Mouse (Mus musculus) MEL (cell line): ENCODE data around the gene Tmem108. TPM values are rescaled to one million over a fixed set of nuclear protein-coding genes. Genes with fewer than 3 reads are reported as not detected.

ENCODE experiments used
- DNase-seq: peaks from one replicate; pipeline ENCODE4 v3.0.0; 2011; ENCODE audit warnings: low read depth, low spot score
- H3K27ac ChIP-seq: 2 replicates; pipeline ENCODE4 v1.5.1; 2012; ENCODE audit warnings: low read depth, mild to moderate bottlenecking, control low read depth, low read length, moderate library complexity; ENCODE audit not compliant: control insufficient read depth
- H3K27me3 ChIP-seq, 2 experiments: fragments of 150-350 bp in 1 of 2; sonication (generic) in 1 of 2; 2 replicates each; pipeline ENCODE4 v1.6.1; 2012; ENCODE audit warnings: low read length in 2 of 2, mild to moderate bottlenecking in 2 of 2, improper control_type of control experiment in 1 of 2, moderate library complexity in 1 of 2; ENCODE audit not compliant: insufficient read depth in 2 of 2, control insufficient read depth in 1 of 2
- H3K36me3 ChIP-seq, 2 experiments: 2 replicates each; pipeline ENCODE4 v1.6.1; 2012 to 2014; ENCODE audit warnings: low read length in 2 of 2, improper control_type of control experiment in 1 of 2, inconsistent platforms in 1 of 2, mild to moderate bottlenecking in 1 of 2; ENCODE audit not compliant: insufficient read depth in 2 of 2, control insufficient read depth in 1 of 2
- H3K4me1 ChIP-seq, 2 experiments: fragments of 150-350 bp in 1 of 2; sonication (generic) in 1 of 2; 2 replicates each; pipeline ENCODE4 v1.6.1; 2012; ENCODE audit warnings: low read length in 2 of 2, improper control_type of control experiment in 1 of 2, mild to moderate bottlenecking in 1 of 2; ENCODE audit not compliant: insufficient read depth in 2 of 2, control insufficient read depth in 1 of 2
- H3K4me3 ChIP-seq, 2 experiments: fragments of 150-350 bp in 1 of 2; sonication (generic) in 1 of 2; 2 replicates each; pipeline ENCODE4 v1.5.1; 2012; ENCODE audit warnings: low read depth in 2 of 2, low read length in 2 of 2, mild to moderate bottlenecking in 2 of 2, moderate library complexity in 2 of 2, control low read depth in 1 of 2, improper control_type of control experiment in 1 of 2; ENCODE audit not compliant: control insufficient read depth in 1 of 2, insufficient read depth in 1 of 2
- H3K79me2 ChIP-seq: 2 replicates; pipeline ENCODE4 v1.6.1; 2012; ENCODE audit warnings: mild to moderate bottlenecking, low read length, moderate library complexity; ENCODE audit not compliant: control insufficient read depth, poor library complexity, insufficient read depth
- H3K9ac ChIP-seq: 2 replicates; pipeline ENCODE4 v1.6.1; 2012; ENCODE audit warnings: low read depth, mild to moderate bottlenecking, control low read depth, low read length, moderate library complexity; ENCODE audit not compliant: control insufficient read depth, poor library complexity, severe bottlenecking
- H3K9me3 ChIP-seq: fragments of 150-350 bp; sonication (generic); replicated peaks from 2 replicates; pipeline ENCODE4 v1.6.1; 2012; ENCODE audit warnings: mild to moderate bottlenecking, low read length, improper control_type of control experiment, moderate library complexity; ENCODE audit not compliant: insufficient read depth
- BHLHE40 ChIP-seq: IDR thresholded peaks from 2 replicates; pipeline ENCODE4 v1.6.1; 2012; ENCODE audit warnings: low read depth, mild to moderate bottlenecking, inconsistent platforms, low read length, improper control_type of control experiment, borderline replicate concordance
- CHD2 ChIP-seq: IDR thresholded peaks from 2 replicates; pipeline ENCODE4 v1.6.1; 2011; ENCODE audit warnings: low read length, improper control_type of control experiment
- EP300 ChIP-seq, 2 experiments: IDR thresholded peaks; 2 replicates each; pipeline ENCODE4 v1.6.1; 2011; ENCODE audit warnings: improper control_type of control experiment in 2 of 2, low read length in 2 of 2, low read depth in 1 of 2, mild to moderate bottlenecking in 1 of 2
- GATA1 ChIP-seq: IDR thresholded peaks from 2 replicates; pipeline ENCODE4 v1.6.1; 2011; ENCODE audit warnings: low read depth, low read length, improper control_type of control experiment
- HCFC1 ChIP-seq: IDR thresholded peaks from 2 replicates; pipeline ENCODE4 v1.6.1; 2012; ENCODE audit warnings: low read depth, mild to moderate bottlenecking, inconsistent platforms, low read length, improper control_type of control experiment, moderate library complexity
- JUND ChIP-seq: IDR thresholded peaks from 2 replicates; pipeline ENCODE4 v1.6.1; 2011; ENCODE audit warnings: low read depth, mild to moderate bottlenecking, improper control_type of control experiment, low read length
- KAT2A ChIP-seq: conservative IDR thresholded peaks from 2 replicates; pipeline ENCODE4 v1.6.1; 2012; ENCODE audit warnings: low read depth, low read length, improper control_type of control experiment, inconsistent platforms
- MAFK ChIP-seq: IDR thresholded peaks from 2 replicates; pipeline ENCODE4 v1.6.1; 2011; ENCODE audit warnings: low read depth, mild to moderate bottlenecking, low read length, improper control_type of control experiment, borderline replicate concordance
- MAX ChIP-seq: IDR thresholded peaks from 2 replicates; pipeline ENCODE4 v1.6.1; 2011; ENCODE audit warnings: low read length, improper control_type of control experiment
- MAZ ChIP-seq: IDR thresholded peaks from 2 replicates; pipeline ENCODE4 v1.6.1; 2012; ENCODE audit warnings: low read depth, mild to moderate bottlenecking, inconsistent platforms, low read length, improper control_type of control experiment
- MXI1 ChIP-seq: IDR thresholded peaks from 2 replicates; pipeline ENCODE4 v1.6.1; 2011; ENCODE audit warnings: mild to moderate bottlenecking, low read depth, low read length, improper control_type of control experiment
- MYB ChIP-seq: IDR thresholded peaks from 2 replicates; pipeline ENCODE4 v1.6.1; 2011; ENCODE audit warnings: mild to moderate bottlenecking, low read depth, low read length, improper control_type of control experiment
- NELFE ChIP-seq: IDR thresholded peaks from 2 replicates; pipeline ENCODE4 v1.6.1; 2011; ENCODE audit warnings: low read depth, low read length, improper control_type of control experiment
- POLR2AphosphoS2 ChIP-seq: IDR thresholded peaks from 2 replicates; pipeline ENCODE4 v1.6.1; 2011; ENCODE audit warnings: low read length, improper control_type of control experiment
- RAD21 ChIP-seq: IDR thresholded peaks from 2 replicates; pipeline ENCODE4 v1.6.1; 2011; ENCODE audit warnings: mild to moderate bottlenecking, low read depth, low read length, improper control_type of control experiment
- TCF12 ChIP-seq: IDR thresholded peaks from 2 replicates; pipeline ENCODE4 v1.6.1; 2014; ENCODE audit warnings: low read depth, mild to moderate bottlenecking, inconsistent platforms, low read length, improper control_type of control experiment, moderate library complexity
- USF1 ChIP-seq: IDR thresholded peaks from 2 replicates; pipeline ENCODE4 v1.6.1; 2014; ENCODE audit warnings: low read depth, mild to moderate bottlenecking, inconsistent platforms, low read length, improper control_type of control experiment, moderate library complexity
- USF2 ChIP-seq, 2 experiments: IDR thresholded peaks; 2 replicates each; pipeline ENCODE4 v1.6.1; 2011 to 2012; ENCODE audit warnings: improper control_type of control experiment in 2 of 2, low read length in 2 of 2, borderline replicate concordance in 1 of 2, inconsistent platforms in 1 of 2, low read depth in 1 of 2, mild to moderate bottlenecking in 1 of 2; ENCODE audit not compliant: insufficient read depth in 1 of 2
- ZKSCAN1 ChIP-seq: IDR thresholded peaks from 2 replicates; pipeline ENCODE4 v1.6.1; 2012; ENCODE audit warnings: low read depth, mild to moderate bottlenecking, inconsistent platforms, low read length, improper control_type of control experiment, moderate library complexity
- ZMIZ1 ChIP-seq: IDR thresholded peaks from 2 replicates; pipeline ENCODE4 v1.6.1; 2012; ENCODE audit warnings: low read depth, mild to moderate bottlenecking, inconsistent platforms, low read length, improper control_type of control experiment, moderate library complexity
- ZNF384 ChIP-seq: IDR thresholded peaks from 2 replicates; pipeline ENCODE4 v1.6.1; 2012; ENCODE audit warnings: low read depth, mild to moderate bottlenecking, inconsistent platforms, low read length, improper control_type of control experiment
- polyA plus RNA-seq, 2 experiments: library from polyadenylated mRNA; stranded (reverse) in 1 of 2; unstranded in 1 of 2; fragments of >175 nt in 1 of 2; fragments of >200 nt in 1 of 2; gene quantifications; 2 replicates each; pipeline versions ENCODE4 v1.2.1 to v1.2.4; 2012; ENCODE audit warnings: low replicate concordance in 2 of 2, low read depth in 1 of 2; ENCODE audit not compliant: insufficient read length in 2 of 2, insufficient read depth in 1 of 2, missing spikeins in 1 of 2
- total RNA-seq: library from RNA; depleted of rRNA; stranded (reverse); fragments of 300-350 nt; gene quantifications from 2 replicates; pipeline ENCODE4 v1.2.3, GENCODE M21; 2012

Tmem108 gene
- total and polyA plus RNA-seq, 3 experiments: not detected

DNA sequence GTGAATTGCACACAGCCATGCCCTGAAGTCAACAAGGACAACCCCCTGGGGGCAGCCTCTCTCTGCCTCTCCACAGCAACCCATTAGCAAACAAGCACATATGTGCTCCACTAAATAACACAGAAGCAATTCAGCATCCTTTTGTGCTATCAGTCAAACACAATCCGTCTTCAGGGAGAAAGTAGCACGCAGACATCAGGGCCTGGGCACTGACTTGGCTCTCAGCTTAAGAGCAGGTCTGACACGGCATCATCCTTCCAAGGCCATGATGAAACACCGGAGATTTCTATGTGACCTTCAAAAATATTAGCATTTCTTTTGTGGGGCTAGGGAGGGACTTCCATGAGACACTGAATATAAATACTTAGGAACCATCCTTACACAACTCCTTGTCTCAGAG lies 60.2 kb downstream of the Tmem108 start:
- no peak overlapping the region for H3K9ac ChIP-seq

DNA sequence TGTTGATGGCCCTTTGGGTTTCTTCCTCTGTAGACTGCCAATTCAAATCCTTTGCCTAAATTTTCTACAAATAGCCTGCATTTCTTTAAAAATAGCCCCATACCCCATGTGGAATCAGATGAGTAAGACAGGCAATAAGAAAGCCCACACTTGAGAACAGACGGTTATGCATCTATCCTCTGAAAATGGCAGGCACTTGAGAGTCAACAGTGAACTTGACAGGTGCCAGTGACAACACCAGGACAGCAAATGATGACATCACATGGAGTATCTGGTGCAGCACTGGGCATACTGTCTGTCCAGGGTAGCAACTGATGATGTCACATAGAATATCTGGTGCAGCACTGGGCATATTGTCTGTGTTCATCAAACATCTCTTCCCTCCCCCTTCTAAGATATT lies 61.4 kb downstream of the Tmem108 start:
- DNase-seq: no peak

More for the DNA sequence above, 60.2 kb downstream of the Tmem108 start:
- Histone ChIP-seq H3K4me1 (no peaks in the 10 kb centered on the region), H3K9me3 (no peaks in the 10 kb centered on the region), H3K79me2 (no peaks in the 10 kb centered on the region)
- TF ChIP-seq MAFK (no peak), GATA1 (no peak), KAT2A (no peak), NELFE (no peak), ZMIZ1 (no peak), EP300 (IDR thresholded peaks at IDR 0.05; ENCODE audit: low read depth in 1 of 2, low read length in 2 of 2) (no peak), ZNF384 (no peak), USF1 (no peak)
- TF ChIP-seq, all 39 proteins: peak for 0
- H3K4me3 ChIP-seq: no peak overlapping the region
- H3K36me3 ChIP-seq: no peaks in the 10 kb centered on the region
- H3K27ac ChIP-seq: no peak overlapping the region
- DNase-seq: no peak
- H3K27me3 ChIP-seq: no peaks in the 10 kb centered on the region

DNA sequence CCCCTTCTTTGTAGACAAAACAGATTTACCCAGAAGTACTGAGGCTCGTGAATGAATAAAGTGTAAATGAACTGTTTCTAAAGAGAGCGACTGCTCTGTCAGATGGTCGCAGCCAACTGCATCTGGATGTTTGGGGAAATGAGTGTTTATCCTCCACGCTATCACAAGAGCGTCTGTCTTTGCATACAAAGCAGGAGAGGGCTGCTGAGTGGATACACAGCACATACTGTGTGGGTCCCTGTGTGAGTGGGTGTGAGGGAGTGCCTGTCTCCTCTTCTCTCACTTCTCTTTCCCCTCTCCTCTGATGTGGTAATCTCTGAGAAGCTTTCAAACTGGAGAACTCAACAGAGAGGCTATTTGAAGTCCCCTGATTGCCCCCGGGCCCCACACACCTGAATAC lies 64.7 kb downstream of the Tmem108 start:
- Histone ChIP-seq H3K9ac (no peak overlapping the region), H3K4me3 (no peak overlapping the region), H3K79me2 (no peaks in the 10 kb centered on the region), H3K9me3 (no peaks in the 10 kb centered on the region), H3K4me1 (no peaks in the 10 kb centered on the region), H3K36me3 (no peaks in the 10 kb centered on the region), H3K27ac (no peak overlapping the region), H3K27me3 (no peaks in the 10 kb centered on the region)
- no peak for TF ChIP-seq MAFK
- TF ChIP-seq TCF12: no peak
- TF ChIP-seq MAZ: no peak
- TF ChIP-seq BHLHE40: no peak
- no peak for TF ChIP-seq USF2 (IDR thresholded peaks at IDR 0.05; ENCODE audit: borderline replicate concordance in 1 of 2, insufficient read depth in 1 of 2, low read depth in 1 of 2, low read length in 2 of 2)
- TF ChIP-seq POLR2AphosphoS2: no peak
- no peak for TF ChIP-seq NELFE
- no peak for TF ChIP-seq JUND
- TF ChIP-seq MAX: no peak
- no peak for TF ChIP-seq ZNF384
- no peak for TF ChIP-seq ZKSCAN1
- TF ChIP-seq CHD2: no peak
- DNase-seq: no peak

More for the DNA sequence above, 61.4 kb downstream of the Tmem108 start:
- Histone ChIP-seq H3K27ac (no peak overlapping the region), H3K4me1 (no peaks in the 10 kb centered on the region), H3K9me3 (no peaks in the 10 kb centered on the region), H3K79me2 (no peaks in the 10 kb centered on the region), H3K4me3 (no peak overlapping the region), H3K27me3 (no peaks in the 10 kb centered on the region), H3K36me3 (no peaks in the 10 kb centered on the region), H3K9ac (no peak overlapping the region)
- no peak for TF ChIP-seq ZNF384
- no peak for TF ChIP-seq MXI1
- no peak for TF ChIP-seq RAD21
- no peak for TF ChIP-seq GATA1
- TF ChIP-seq MAFK: no peak
- no peak for TF ChIP-seq HCFC1
- TF ChIP-seq MYB: no peak
